Mouse (Mus musculus) thymus, postnatal 25 days (tissue): ENCODE results near the gene Fry.

Experiments
- DNase-seq: peaks from one replicate; pipeline ENCODE4 v3.0.0; 2022

The Fry gene

DNA sequence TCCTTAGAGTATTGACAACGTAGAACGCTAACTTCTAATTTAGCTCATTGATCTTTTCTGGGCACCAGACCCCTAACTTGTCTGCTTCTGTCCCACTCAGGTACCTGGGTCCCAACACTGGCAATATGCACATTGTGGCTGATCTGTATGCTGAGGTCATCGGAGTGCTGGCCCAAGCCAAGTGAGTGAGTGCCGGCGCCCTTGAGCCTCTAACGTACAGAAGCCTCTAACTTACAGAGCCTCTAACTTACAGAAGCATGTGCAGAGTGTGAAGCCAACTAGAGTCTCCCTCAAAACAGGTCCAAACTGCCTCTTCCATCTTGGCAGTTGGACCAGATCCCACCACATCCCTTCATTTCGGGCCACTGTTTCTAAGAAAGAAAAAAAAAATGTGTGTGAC, 227.5 kb downstream of the Fry start:
- DNase-seq: no peak

GRCm38 (mm10) chr5:150346378-150346777, 227.9 kb downstream of the Fry start:
- no peak for DNase-seq

DNA sequence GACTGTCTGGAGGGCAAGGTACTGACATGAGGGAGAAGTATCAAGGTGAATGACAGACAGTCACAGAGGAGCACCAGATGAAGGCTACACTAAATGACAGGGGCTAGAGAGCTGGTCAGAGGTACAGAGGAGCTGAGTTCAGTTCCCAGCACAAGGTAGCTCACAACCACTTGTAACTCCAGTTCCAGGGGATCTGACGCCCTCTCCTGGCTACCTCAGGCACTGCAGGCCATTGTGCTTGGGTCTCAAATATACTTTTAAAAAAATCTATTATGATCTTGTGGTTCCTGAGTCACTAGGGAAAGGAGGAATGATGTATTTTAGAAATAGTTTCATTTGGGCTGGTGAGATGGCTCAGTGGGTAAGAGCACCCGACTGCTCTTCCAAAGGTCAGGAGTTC, 229.4 kb downstream of the Fry start:
- no peak for DNase-seq

- DNase-seq: no peak
Measured at GRCm38 (mm10) chr5:150348302-150348701, 229.9 kb downstream of the Fry start.

DNA sequence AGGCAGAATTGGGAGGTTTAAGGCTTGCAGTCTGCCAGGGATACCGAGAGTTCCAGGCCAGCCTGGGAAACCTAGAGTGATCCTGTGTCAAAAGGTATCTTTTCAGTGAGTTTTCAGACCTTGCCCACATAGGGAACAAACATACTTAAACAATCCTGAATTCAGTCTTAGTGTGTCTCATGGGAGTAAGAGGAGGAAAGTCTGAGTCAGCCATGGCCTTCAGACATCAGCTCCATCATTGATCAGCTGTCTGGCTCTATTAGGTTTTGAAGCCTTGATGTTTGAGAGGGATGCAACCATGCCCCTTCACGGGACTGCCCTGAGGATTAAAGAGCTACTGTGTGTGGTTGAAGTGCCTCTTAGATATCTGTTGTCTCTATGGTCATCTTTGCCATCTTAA, 232.7 kb downstream of the Fry start:
- no peak for DNase-seq

- no peak for DNase-seq
Measured at GRCm38 (mm10) chr5:150358671-150359070, 240.2 kb downstream of the Fry start.

- DNase-seq: no peak
Measured at GRCm38 (mm10) chr5:150362241-150362640, 243.8 kb downstream of the Fry start.

DNA sequence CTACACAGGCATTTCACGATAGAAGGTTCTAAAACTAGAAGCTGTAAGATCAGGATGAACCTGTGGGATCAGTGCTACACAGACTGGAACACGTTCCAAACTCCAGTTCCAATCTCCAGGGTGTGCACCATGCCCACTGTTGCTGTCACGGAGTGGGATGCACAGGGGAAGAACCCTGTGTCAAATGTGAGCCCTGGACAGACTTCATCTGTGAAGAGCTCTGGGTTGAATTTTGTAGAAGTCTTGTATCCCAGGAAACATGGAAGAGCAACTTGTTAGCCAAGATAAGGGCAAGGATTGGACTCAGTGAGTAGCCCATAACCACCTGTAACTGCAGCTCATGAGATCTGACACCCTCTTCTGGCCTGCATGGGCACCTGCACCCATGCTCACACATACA, 246.2 kb downstream of the Fry start:
- no peak for DNase-seq

- no peak for DNase-seq
Measured at GRCm38 (mm10) chr5:150367027-150367426, 248.6 kb downstream of the Fry start.

DNA sequence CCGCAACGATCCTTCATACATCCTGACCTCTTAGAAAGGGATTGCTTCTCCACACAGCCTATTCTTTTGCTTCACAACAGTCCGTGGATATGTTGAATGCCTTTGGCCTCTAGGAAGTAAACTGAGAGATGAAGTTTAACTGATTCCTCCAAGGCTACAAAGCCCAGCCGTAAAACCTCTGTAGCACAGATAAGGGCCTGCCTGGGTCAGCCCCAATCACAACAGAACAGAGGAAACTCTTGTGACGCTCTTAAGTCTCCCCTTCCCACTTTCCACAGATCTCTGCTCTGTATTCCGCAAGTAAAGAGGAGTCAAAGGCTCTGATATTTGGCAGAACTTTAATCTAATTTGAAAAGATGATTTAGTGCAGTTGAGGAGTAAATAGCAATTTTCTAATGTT, 251.8 kb downstream of the Fry start:
- no peak for DNase-seq

- no peak for DNase-seq
Measured at GRCm38 (mm10) chr5:150370895-150371294, 252.4 kb downstream of the Fry start.

GRCm38 (mm10) chr5:150372956-150373355, 254.5 kb downstream of the Fry start:
- no peak for DNase-seq

- no peak for DNase-seq
Measured at GRCm38 (mm10) chr5:150374778-150375559, 256.5 kb downstream of the Fry start.

- DNase-seq: no peak
Measured at GRCm38 (mm10) chr5:150378586-150378985, 260.1 kb downstream of the Fry start.

DNA sequence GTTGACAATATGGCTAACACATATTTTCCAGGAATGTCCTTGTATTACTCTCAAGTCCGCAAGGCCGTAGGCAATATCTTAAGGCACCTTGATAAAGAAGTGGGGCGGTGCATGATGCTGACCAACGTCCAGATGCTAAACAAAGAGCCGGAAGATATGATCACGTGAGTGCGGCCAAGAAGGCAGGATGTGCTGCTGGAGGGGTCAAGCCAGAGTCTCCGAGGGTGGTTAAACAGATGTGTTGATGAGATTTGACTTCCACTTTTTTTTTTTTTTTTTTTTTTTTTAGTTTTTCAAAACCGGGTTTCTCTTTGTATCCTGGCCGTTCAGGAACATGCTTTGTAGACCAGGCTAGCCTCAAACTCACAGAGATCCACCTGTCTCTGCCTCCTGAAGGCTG, 262.3 kb downstream of the Fry start:
- no peak for DNase-seq

DNA sequence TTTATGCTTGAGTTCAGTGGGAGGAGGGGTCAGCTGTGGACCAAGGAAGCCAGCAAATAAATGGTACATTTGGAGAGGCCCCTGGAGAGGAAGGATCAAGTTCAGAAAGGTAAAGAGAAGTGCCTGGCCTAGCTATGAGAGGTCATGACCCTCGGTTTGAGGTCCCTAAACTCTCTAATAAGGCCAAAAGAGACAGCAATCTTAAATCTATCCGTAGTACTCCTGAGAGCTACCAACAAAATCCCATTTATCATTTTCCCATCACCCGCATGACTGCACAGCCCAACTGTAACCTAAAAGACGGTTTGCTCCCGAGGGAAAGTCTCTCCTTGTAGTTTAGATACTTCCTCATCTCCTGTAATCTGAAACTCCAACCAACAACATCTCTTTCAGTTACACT, 264.0 kb downstream of the Fry start:
- no peak for DNase-seq

DNA sequence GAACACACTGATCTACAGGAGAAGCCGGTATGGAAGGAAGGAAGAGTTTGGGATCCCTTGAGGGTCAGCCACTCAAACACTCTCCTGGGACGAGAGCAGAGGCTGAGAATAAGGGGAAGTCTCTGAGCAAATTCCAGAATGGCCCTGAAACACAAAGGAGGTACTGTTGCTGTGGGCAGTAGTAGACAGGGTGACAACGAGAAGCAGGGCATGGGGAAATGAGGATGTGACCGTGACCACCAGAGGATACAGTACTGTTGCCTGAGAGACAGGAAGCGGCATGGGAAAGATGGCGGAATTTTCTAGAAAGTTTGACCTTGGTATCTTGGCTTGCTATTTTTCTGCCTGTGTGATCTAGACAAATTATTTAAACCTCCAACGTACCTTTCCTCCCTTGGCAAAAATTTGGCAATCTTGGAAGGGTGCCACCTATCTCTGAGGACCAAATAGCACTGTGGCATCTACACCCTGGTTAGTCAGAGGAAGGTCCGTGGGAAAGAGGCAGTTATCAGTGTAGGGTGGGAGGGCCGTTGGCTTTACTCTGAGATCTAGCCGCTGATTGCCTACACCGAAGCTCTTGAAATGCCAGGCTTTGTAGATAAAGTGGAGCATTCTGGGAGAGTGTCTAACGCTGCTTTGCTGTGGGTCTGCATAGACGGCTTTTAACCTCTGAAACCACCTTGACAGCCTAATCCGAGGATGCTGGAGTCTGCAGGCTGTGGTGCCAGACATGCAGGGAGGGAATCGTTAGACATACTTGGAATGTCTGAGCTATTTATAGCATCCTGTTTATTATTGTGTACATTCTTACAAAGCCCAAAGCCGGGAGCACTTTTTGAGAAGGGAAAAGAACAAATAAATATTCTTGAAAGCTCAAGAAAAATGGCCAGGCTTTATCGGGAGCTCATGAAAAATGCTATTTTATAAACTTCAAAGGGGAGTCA, 266.1 kb downstream of the Fry start:
- no peak for DNase-seq

- no peak for DNase-seq
Measured at GRCm38 (mm10) chr5:150385224-150385623, 266.8 kb downstream of the Fry start.

GRCm38 (mm10) chr5:150388623-150389022, 270.2 kb downstream of the Fry start:
- DNase-seq: no peak

GRCm38 (mm10) chr5:150389589-150390377, 271.3 kb downstream of the Fry start:
- no peak for DNase-seq

GRCm38 (mm10) chr5:150390422-150390821, 272.0 kb downstream of the Fry start:
- no peak for DNase-seq

- DNase-seq: no peak
Measured at GRCm38 (mm10) chr5:150394645-150395044, 276.2 kb downstream of the Fry start.

DNA sequence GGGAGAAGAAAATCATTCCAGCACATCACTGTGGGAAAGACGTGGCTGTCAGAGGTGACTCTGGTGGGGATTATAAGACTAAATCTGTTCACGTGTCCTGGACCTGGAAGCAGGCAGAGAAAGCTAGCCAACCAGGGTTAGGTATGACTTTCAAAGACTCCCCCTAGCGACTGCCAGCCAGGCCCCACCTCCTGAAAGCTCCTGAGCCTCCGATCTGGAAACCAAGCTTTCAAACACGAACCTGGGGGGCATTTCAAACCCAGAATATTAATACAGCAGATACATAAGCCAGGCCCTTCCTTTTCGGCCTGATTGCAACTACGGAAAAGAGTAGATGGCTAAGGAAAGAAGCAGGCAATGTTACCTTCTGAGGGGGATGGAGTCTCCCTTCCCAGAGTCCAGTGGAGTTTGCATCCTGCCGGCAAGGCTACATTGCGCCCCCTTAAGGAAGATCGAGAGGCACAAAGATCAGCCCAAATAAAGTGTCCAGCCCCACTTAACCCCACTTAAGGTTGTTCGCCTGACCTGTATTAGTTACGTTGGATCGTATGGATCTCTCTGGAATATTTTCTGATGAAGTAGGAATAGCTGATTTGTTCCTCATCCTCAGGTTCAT, 284.5 kb downstream of the Fry start:
- no peak for DNase-seq
